Mouse (Mus musculus) olfactory bulb, adult 2 months (tissue): Measurements from ENCODE around the gene Eif3m. TPM values are rescaled to one million over a fixed set of nuclear protein-coding genes. Genes with fewer than 3 reads are reported as not detected.

Experiments used
- H3K27ac ChIP-seq: fragments of 200-500 bp; 2 replicates; pipeline ENCODE4 v1.5.1; 2012; ENCODE audit warnings: low read depth, low read length; ENCODE audit not compliant: insufficient read depth
- H3K4me1 ChIP-seq: fragments of 200-500 bp; 2 replicates; pipeline ENCODE4 v1.6.1; 2012; ENCODE audit warnings: low read length; ENCODE audit not compliant: control insufficient read depth, insufficient read depth
- H3K4me3 ChIP-seq: fragments of 200-500 bp; 2 replicates; pipeline ENCODE4 v1.5.1; 2012; ENCODE audit warnings: mild to moderate bottlenecking, low read depth, low read length, moderate library complexity; ENCODE audit not compliant: insufficient read depth
- CTCF ChIP-seq: fragments of 200-500 bp; IDR thresholded peaks from 2 replicates; pipeline ENCODE4 v1.5.1; 2012; ENCODE audit warnings: low read depth, mild to moderate bottlenecking, low read length, moderate library complexity; ENCODE audit not compliant: insufficient read depth
- POLR2A ChIP-seq: fragments of 200-500 bp; IDR thresholded peaks from 2 replicates; pipeline ENCODE4 v1.6.1; 2012; ENCODE audit warnings: mild to moderate bottlenecking, low read depth, low read length, moderate library complexity; ENCODE audit not compliant: insufficient read depth
- WGBS: fragments of 180-500 bp; shearing (Covaris S2); methylation state at CpG from one replicate; pipeline ENCODE4 v1.1.7; 2018; 5-methylcytosine and 5-hydroxymethylcytosine counted together
- polyA plus RNA-seq: library from polyadenylated mRNA; stranded (reverse); fragments of >200 nt; gene quantifications from 2 replicates; pipeline ENCODE4 v1.2.4, GENCODE M21; 2012; ENCODE audit warnings: low replicate concordance; ENCODE audit not compliant: missing spikeins, insufficient read depth, insufficient read length

The Eif3m gene
- polyA plus RNA-seq, result not detected in 2 replicates

DNA sequence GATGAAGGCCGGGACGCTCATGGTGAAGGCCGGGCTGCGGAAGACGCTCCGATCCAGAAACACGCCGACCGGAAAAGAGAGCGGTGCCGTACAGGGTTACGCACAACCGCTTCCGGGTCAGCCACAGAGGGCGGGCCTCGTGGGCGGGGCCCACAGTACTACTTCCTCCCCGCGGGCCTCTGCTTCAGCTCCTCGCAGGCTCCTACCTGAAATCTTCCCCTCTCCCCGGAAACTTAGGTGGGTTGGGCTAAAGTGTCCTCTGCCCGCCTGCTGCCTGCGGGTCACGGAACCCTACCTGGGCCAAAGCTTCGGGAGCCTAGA is at the start of gene Eif3m:
Gene Eif3m, minus strand, starts transcription at position 114 of the 321 bp plus-strand sequence.
- H3K27ac ChIP-seq, result peak within 1 kb of the TSS; percentile 54; the same call in 1 of the 2 replicates
- H3K4me1 ChIP-seq, result peaks cover 2% of the 10 kb centered on the region; the same call in 1 of the 2 replicates
- TF ChIP-seq CTCF (no peak), POLR2A (0 out of 2 replicates have a peak, but pooled peaks have one; percentile 31)
- peak within 1 kb of the TSS; percentile 96 for H3K4me3 ChIP-seq
- WGBS, result under 1% methylated on average over 25 of the region's 25 CpGs

GRCm38 (mm10) chr2:105062741-105063372 is 46.0 kb upstream of the Eif3m start:
- TF ChIP-seq CTCF, result no peak
- TF ChIP-seq POLR2A, result no peak
- H3K27ac ChIP-seq, result no peak overlapping the region
- 61% methylated on average over 7 of the region's 7 CpGs for WGBS

GRCm38 (mm10) chr2:105058577-105059116 is 41.8 kb upstream of the Eif3m start:
- H3K4me1 ChIP-seq, result no peaks in the 10 kb centered on the region
- 82% methylated on average over 7 of the region's 7 CpGs for WGBS
- H3K4me3 ChIP-seq, result no peak overlapping the region
- TF ChIP-seq CTCF (no peak), POLR2A (no peak)
- no peak overlapping the region for H3K27ac ChIP-seq

More at GRCm38 (mm10) chr2:105062741-105063372, 46.0 kb upstream of the Eif3m start:
- Histone ChIP-seq H3K4me1 (no peaks in the 10 kb centered on the region), H3K4me3 (no peak overlapping the region)

GRCm38 (mm10) chr2:105055529-105055928 is 38.6 kb upstream of the Eif3m start:
- H3K27ac ChIP-seq, result no peak overlapping the region
- WGBS, result 81% methylated on average over 1 of the region's 1 CpGs
- no peaks in the 10 kb centered on the region for H3K4me1 ChIP-seq
- TF ChIP-seq POLR2A, result no peak
- no peak for TF ChIP-seq CTCF
- H3K4me3 ChIP-seq, result no peak overlapping the region

DNA sequence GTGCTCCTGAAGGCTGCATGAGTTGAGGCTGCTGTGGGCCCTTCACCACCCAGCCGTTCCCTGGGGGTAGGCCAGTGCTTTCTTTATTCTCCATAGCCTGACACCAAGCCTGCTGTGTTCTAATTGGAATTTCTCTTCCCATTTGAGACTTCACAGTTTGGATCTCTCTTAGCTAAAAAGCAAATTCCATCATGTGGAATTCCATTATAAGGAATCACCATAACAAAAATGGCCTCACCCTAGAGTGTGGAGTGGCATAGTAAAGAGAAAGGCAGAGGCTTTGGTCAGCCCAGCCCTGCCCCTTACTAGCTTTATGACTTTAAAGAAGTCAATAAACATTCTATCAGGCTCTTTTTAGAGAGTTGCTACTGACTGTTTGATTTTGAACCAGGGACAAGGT is 31.4 kb upstream of the Eif3m start:
- Histone ChIP-seq H3K4me1 (no peaks in the 10 kb centered on the region), H3K27ac (no peak overlapping the region), H3K4me3 (no peak overlapping the region)
- 36% methylated on average over 1 of the region's 1 CpGs for WGBS
- TF ChIP-seq CTCF (no peak), POLR2A (no peak)

DNA sequence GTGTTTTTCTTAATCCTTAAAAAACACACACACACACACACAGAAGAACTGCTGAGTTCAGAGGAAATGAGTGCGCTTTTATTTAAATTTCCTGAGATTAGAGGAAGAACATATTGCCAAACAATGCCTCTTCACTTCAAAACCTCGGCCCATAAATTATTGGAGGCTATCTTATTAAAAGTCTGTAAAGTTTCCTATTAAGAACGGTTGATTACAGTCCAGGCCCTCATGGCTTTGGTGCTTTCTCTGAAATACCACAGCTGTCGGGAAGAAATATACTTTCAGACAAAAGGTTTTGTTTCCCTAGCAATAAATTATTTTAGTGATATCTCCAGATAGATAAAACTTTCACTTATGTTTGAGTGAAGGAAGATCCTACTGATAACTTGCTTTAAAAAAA is 26.3 kb upstream of the Eif3m start:
- H3K27ac ChIP-seq, result no peak overlapping the region
- H3K4me3 ChIP-seq, result no peak overlapping the region
- H3K4me1 ChIP-seq, result no peaks in the 10 kb centered on the region
- TF ChIP-seq POLR2A (no peak), CTCF (no peak)
- 78% methylated on average over 4 of the region's 4 CpGs for WGBS

- TF ChIP-seq POLR2A (no peak), CTCF (no peak)
- Histone ChIP-seq H3K4me1 (no peaks in the 10 kb centered on the region), H3K4me3 (no peak overlapping the region), H3K27ac (no peak overlapping the region)
- WGBS, result 82% methylated on average over 4 of the region's 4 CpGs
Observed at GRCm38 (mm10) chr2:105040859-105041258, 24.0 kb upstream of the Eif3m start.

DNA sequence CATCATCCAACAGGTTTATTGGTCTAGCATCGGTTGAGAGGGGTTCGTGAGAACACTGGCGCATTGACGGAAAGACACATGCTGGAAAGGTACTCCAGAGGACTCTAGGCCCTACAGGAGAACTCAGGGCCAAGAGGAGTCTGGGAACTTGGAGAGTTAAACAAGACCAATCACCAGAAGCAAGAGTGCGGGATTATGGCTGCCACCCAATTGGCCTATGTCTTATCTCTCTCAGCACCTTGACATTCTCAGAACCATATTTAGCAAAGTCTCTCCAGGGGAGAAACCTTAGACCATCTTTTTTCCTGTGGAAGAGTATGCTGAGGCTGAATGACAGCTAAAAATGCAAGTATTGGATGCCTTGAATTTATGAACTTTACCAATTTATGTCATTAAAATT is 22.0 kb upstream of the Eif3m start:
- TF ChIP-seq POLR2A (no peak), CTCF (no peak)
- 96% methylated on average over 5 of the region's 5 CpGs for WGBS
- Histone ChIP-seq H3K4me3 (no peak overlapping the region), H3K4me1 (no peaks in the 10 kb centered on the region), H3K27ac (no peak overlapping the region)

GRCm38 (mm10) chr2:105037956-105038569 is 21.2 kb upstream of the Eif3m start:
- H3K4me3 ChIP-seq, result no peak overlapping the region
- TF ChIP-seq POLR2A, result no peak
- TF ChIP-seq CTCF, result no peak
- H3K4me1 ChIP-seq, result no peaks in the 10 kb centered on the region
- H3K27ac ChIP-seq, result no peak overlapping the region
- WGBS, result 87% methylated on average over 7 of the region's 7 CpGs
